Mouse (Mus musculus): ENCODE measurements around the gene Ovol3.

- no peak for TF ChIP-seq POLR2A (IDR thresholded peaks at IDR 0.05; ENCODE audit: borderline replicate concordance, low read depth, low read length)
- no peak for TF ChIP-seq CTCF (IDR thresholded peaks at IDR 0.05; ENCODE audit: low read depth, low read length)
Observed at GRCm38 (mm10) chr7:30269641-30270040, 34.1 kb upstream of the Ovol3 start.
